Mouse (Mus musculus): Measurements from ENCODE around the gene Plscr3.
A peak's percentile ranks its signal among the peaks of the same experiment; 100 is the strongest.
"Not testable (repeated sequence)": the region's sequence is repeated elsewhere in the genome, so short reads cannot be mapped to it uniquely, and the experiment has no call there.

Plscr3 gene

GRCm38 (mm10) chr11:69828832-69829231 is 17.3 kb upstream of the Plscr3 start:
- DNase-seq (ENCODE audit: low read depth in 2 of 2, low spot score in 2 of 2), result no peak

DNA sequence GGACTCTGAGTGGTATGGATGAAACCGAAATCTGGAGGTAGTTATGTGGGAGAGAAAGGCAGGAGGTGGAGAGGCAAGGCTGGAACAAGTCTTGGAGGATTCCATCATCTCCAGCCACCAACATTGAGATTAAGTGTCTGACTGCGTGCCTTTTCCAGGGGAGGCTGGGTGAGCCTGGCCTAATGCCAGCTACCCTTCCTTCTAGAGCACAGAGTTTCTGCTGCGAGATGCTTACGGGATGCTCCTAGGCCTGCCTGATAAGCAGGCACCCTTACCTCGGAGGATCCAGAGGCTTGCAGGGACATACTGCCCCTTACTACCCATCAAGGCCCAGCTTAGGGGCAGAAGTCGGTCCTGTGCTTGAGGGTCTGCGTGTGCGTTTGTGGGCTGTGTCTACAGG is 12.6 kb upstream of the Plscr3 start:
- DNase-seq (ENCODE audit: low read depth in 2 of 2, low spot score in 2 of 2), result no peak

- peak; percentile 30 to 38 for DNase-seq (ENCODE audit: low read depth in 2 of 2, low spot score in 2 of 2)
Observed at GRCm38 (mm10) chr11:69834001-69834549, 12.1 kb upstream of the Plscr3 start.

DNA sequence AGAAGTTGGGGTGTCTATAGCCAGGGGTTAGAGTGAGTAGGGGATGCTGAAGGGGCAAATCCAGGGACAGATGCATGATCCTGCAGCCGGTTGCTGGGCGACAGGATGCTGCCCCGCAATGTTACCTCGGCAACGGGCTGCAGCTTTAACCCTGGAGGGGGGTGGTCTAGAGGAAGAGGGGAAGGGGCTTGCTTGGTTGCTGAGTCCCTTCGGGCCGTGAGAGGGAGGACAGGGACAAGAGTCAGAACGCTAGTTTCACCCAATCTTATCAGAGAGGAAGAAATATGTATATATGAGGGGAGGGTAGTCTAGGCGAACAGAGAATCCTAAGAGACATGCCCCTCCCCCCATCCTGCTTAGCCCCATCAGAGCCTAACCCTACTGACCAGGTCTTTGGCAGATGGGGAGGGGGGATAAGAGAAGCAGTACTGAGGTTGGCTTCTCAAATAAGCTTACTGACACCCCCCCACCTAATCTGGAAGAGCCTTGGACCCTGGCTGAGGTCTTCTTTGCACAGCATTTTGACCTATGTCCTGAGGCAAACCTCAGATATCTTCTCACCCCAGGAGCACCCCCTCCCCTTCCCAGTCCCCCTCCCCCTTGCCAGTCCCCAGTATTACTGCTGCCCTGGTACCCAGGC is 10.7 kb upstream of the Plscr3 start:
- no peak for DNase-seq (ENCODE audit: low read depth in 2 of 2, low spot score in 2 of 2)

DNA sequence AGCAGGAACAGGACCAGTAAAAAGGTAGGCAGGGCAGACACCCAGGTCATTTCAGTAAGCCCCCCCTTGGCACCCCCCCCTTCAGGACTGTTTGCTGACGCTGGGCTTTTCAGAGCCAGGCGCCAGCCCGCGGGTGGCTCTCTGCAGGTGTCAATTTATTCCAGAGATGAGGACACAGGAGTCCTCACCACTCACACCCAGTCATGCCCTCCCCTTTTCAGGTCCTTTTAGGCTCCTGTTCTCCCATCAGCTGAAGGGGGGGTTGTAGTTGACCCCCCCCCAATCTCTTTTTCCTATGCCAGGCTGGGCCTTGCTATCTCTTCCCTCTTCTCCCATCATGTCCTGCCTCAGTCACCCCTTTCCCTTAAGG is 10.2 kb upstream of the Plscr3 start:
- no peak for DNase-seq (ENCODE audit: low read depth in 2 of 2, low spot score in 2 of 2)

DNA sequence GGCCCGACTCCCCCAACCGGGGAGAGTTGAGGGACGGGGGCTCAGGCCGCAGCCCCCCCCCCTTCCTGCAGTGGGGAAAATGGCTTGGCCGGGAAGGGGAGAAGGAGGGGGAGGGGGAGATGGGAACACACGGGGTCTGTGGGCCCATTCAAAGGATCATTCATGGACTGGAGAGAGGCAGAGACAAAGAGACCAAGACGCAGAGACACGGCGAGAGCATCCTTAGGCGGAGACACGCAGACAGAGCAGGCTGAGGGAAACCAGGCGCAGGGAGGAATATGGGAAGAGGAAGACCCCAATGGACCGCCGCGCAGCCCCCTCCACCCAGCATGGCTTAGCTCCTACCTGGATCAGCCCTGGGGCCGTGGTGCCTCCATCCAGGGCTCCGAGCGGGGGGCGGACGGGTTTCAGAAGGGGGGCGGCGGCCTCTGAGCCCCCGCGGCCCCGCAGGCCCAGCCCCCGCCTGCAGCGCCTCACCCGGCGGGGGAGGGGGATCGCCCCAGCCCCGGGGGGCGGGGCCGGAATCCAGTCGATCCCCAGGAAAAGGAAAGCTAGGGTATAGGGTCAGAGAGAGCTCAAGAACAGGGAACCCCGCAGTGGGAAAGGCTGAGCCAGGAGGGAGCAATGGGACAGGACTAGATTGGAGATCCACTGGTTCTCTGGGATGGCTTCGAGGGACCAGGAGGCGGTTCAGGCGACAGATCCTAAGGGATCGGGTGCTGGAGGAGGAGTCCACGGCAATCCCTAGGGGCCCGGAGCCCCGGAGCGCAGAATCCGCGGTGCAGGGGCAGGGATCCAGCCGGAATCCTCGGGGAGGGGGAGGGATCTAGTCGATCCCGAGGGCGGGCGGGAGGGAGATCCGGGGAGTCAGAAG is 9.2 kb upstream of the Plscr3 start:
- DNase-seq (ENCODE audit: low read depth in 2 of 2, low spot score in 2 of 2), result no peak

DNA sequence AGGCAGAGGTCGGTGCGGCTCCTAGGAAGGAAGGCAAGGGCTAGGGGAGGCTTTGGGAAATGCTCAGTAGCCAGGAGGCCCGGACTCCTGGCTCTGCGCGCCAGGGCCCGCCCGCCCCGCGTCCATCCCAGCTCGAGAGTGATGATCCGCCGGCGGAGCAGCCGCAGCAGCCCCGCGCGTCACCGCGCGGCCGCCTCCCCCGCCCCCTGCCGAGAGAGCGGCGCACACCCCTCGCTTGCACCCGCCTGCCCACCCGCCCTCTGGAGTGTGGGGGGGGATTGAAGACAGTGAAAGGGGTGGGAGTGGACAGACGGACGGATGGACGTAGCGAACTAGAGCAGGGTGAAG is 8.6 kb upstream of the Plscr3 start, which contains the start of gene Nlgn2:
TSS of gene Nlgn2 (minus strand) at position 181 of the 348 bp plus-strand sequence.
- DNase-seq (ENCODE audit: low read depth in 2 of 2, low spot score in 2 of 2), result no peak

DNA sequence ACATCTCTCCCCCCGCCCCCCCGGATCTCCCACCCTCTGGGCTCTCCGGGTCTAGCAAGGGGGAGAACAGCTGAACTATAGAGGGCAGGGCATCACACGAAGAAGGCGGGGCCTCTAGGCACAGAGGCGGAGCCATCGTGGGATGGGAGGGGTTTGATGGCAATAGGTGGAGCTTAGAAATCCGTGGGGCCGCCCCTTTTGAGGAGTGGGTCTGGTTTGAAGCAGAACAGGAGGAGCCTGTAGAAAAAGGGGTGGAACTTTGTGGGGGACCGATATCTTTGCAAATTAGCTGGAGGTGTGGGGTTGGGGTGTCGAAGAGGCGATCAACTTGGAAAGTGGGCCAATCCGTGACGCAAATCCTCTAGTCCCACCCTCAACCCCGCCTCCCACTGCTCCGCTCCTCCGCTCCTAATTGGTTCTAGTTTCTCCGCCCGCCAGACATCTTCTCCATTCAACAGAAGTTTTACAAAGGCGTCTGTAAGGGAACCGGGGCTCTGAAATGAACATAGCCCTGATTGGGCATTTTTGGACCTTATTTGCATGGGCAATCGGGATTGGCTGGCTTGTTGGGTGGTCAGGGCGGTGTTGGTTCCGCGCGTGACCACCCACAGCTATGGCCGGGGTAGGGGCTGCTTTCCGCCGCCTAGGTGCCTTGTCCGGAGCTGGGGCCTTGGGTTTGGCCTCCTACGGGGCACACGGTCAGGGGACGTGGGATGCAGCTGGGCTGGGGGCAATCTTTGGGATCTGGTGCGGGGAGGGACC is 8.0 kb upstream of the Plscr3 start, which contains the start of gene Tmem256:
TSS of gene Tmem256 (plus strand) at position 563 of the 762 bp plus-strand sequence.
- DNase-seq (ENCODE audit: low read depth in 2 of 2, low spot score in 2 of 2), result peak; percentile 76 to 85

- no peak for DNase-seq (ENCODE audit: low read depth in 2 of 2, low spot score in 2 of 2)
Observed at GRCm38 (mm10) chr11:69838714-69839104, 7.5 kb upstream of the Plscr3 start.

DNA sequence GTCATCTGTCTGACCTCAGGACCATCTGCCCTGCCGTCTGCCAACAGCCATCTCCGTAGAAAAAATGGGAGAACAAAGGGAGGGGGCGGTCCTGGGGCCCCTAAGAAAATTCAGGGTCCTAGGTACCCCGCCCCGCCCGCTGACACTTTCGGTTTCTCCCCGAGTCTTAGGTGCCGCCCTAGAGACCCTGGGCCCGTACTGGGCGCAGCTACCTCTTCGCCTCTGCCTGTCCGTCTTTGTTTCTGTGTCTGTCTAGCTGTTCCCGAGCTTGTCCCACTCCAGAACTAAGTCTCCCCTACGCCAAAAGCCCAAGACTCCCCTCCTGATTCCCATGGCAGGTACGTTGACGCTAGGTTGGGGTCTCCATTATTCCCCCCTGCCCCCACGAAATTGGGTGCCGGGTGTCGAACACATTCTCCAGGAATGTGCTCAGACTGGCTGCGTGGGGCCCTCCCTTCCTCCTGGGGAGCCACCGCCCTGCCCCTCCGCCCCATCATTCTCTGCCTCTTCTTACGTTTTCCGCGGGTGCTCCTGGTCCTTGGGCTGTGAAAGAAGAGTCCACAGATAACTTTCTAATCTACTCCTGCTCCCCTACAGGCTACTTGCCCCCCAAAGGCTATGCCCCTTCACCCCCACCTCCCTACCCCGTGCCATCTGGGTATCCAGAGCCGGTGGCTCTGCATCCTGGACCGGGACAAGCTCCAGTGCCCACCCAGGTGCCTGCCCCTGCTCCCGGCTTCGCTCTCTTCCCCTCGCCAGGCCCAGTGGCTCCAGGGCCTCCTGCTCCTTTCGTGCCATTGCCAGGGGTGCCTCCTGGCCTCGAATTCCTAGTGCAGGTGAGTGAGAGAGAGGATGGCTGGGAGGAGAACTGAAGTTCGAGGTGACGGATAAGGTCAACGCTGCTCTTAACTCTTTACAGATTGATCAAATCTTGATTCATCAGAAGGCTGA is 837 bp downstream of the Plscr3 start:
- DNase-seq (ENCODE audit: low read depth in 2 of 2, low spot score in 2 of 2), result no peak

GRCm38 (mm10) chr11:69848021-69848420 is 1.8 kb downstream of the Plscr3 start:
- DNase-seq (ENCODE audit: low read depth in 2 of 2, low spot score in 2 of 2), result no peak

- DNase-seq (ENCODE audit: low read depth in 2 of 2, low spot score in 2 of 2), result no peak
Observed at GRCm38 (mm10) chr11:69849128-69849527, 3.0 kb downstream of the Plscr3 start.

GRCm38 (mm10) chr11:69849884-69850283 is 3.7 kb downstream of the Plscr3 start:
- DNase-seq (ENCODE audit: low read depth in 2 of 2, low spot score in 2 of 2), result no peak

DNA sequence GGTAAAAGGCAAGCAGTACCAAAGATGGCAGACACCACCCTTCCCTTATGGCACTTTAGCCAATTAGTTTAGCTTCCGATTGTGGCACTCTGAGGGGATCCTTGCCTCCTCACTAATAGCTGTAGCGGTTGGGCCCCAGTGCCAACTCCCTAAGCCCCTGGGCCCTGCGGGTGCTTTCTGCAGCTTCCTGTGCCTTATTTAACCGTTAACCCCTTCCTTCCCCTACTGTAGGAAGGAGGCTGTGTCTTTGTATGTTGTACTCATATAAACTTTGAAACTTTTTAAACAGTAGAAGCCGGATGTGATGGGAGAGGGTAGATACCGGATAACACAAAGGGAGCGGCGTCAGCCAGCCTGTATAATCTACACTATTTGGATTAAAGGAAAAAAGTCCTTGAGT is 4.6 kb downstream of the Plscr3 start:
- no peak for DNase-seq (ENCODE audit: low read depth in 2 of 2, low spot score in 2 of 2)

GRCm38 (mm10) chr11:69853994-69854393 is 7.8 kb downstream of the Plscr3 start:
- no peak for DNase-seq (ENCODE audit: low read depth in 2 of 2, low spot score in 2 of 2)

DNA sequence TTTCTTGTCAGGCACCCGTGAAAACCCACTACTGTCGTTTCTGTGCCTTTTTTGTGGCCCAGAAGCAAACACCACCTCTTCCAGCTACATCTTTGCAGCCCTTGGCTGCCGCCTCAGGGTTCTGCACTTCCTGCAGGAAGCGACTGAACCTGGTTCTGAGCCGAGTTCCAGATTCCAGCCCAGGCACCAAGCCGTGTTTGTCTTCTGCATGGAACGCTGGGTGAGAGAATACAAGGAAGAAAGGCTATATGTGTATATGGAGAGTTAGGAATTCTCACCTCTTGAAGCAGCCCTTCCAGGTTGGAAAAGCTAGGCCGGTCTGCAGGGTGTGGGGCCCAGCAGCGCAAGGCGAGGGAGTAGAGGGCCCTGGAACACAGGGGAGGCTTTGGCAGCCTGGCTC is 8.5 kb downstream of the Plscr3 start:
- DNase-seq (ENCODE audit: low read depth in 2 of 2, low spot score in 2 of 2), result no peak

GRCm38 (mm10) chr11:69855347-69855746 is 9.2 kb downstream of the Plscr3 start:
- no peak for DNase-seq (ENCODE audit: low read depth in 2 of 2, low spot score in 2 of 2)

DNA sequence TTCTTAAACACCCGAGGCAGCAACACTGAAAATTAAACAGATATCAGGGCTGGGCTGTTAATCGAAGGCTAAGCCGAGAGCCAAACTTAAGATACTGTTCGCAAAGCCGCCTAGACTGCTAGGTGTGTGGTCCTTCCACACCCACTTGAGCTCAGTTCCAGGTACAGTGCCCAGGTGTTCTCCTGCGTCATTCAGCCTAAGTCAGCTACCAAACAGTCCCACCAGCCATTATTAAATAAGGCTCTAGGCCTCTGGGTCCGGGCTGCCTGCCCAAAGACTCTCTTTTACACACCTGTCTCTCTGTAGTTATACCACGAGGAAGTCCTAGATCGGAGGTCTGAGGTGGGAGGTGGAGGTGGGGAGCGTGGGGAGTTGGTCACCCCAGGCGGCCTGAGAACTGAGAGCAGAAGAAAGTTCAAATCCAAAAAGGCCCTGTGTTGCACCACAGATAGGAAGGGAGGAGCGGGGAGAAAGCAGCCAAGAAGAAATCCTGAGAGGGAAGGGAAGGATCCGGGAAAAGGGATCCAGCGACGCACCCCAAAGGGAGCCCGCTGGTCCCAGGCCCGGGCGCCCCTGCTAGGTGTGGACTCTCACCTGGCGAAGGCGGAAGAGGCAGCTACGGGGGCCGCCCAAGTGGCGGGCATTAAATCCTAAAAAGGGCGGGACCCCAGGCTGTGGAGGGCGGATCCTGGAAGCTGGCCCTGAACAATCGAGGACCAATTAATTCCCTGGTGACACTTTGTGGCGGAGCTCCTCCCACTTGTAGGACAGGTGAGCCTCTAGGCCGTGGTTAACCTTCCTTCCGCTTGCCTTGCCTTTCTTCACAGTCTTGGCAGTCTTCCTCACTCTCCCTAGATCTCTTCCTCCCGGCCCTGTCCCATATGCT is 12.2 kb downstream of the Plscr3 start, which contains the start of gene Tnk1:
TSS of gene Tnk1 (minus strand) at position 618 of the 886 bp plus-strand sequence.
- DNase-seq (ENCODE audit: low read depth in 2 of 2, low spot score in 2 of 2), result no peak

DNA sequence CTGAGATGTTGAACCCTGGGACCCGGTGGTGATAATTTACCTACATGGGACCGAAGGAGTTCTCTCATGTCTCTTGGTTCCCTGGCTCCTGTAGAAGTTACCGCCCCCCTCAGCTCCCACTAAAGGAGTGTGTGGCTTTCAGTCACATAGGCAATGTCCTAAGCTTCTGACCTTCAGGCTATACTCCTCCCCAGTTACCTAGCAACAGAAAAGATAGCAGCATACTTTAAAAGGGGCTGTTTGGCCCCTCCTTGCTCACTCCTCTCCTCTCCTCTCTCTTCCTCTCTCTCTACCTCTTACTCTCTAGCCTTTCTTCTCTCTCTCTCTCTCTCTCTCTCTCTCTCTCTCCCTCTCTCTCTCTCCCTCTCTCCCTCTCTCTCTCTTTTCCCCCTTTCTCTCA is 17.6 kb downstream of the Plscr3 start:
- DNase-seq (ENCODE audit: low read depth in 2 of 2, low spot score in 2 of 2), result not testable (repeated sequence)

All from CD8-positive naive resting alpha-beta T cell, adult 2 months (primary cell).